ENCODE assay signal across 15 mouse cellular contexts in the genomic region with DNA sequence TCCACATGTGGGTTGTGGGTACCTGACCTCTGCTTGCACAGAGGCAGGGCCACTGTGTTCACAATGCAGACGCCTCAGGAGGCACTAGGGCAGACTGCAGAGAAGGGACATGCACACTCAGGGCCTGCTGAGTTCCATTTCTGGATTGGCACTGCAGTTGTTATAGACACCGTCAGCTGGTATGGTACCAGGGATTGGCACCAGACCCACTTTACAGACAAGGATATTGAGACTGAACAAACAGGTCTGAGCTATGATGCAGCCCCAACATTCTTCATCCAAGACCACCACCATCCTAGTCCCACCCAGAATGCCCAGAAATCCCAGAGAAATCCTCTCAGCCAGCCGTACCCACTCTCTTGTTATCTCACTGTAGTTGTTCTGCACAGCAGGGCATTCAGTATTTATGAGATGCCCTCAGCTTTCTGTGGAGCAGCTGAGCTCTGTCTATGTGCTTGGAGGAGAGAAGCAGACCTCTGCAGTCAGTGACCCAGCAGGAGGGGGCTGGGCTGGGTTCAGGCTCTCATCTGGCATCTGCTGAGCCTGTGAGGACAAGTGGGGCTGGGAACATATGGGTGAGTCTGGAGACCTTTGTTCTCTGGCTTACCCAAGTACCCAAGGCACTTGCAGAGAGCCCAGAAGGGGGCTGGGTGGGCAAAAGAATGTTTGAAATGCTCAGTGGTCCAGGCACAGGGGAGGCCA. TPM values are rescaled to one million over a fixed set of nuclear protein-coding genes. Genes with fewer than 3 reads are reported as not detected.
A peak's percentile ranks its signal among the peaks of the same experiment; 100 is the strongest.
DNase-seq lines count a peak whose midpoint lies in the region; ATAC-seq and TF ChIP-seq lines count a peak whose summit lies in the region.
"Had no signal": no experiment of that assay in that cellular context is flagged by ENCODE, and none has a peak within 500 bp of the region (broad histone marks: within the 10 kb centered on the region; RNA-seq: fewer than 3 reads in every experiment).

No protein-coding gene starts in this region.

- peak; percentile 62 to 81 for DNase-seq in cerebellum, postnatal 10 days
- no peak for DNase-seq in cerebellum, postnatal 4 days (ENCODE audit: low spot score in 2 of 2)
- peak; percentile 75 for DNase-seq in mesoderm, embryonic 11.5 days (ENCODE audit: low read depth, low spot score)
- DNase-seq in testis, postnatal 14 days (ENCODE audit: low spot score), result no peak
- no peak for DNase-seq in lung, adult 2 months
- DNase-seq: adrenal gland, postnatal 36 days; heart, adult 2 months; heart, postnatal 10 days; kidney, adult 11 months; liver, embryonic 13.5 days; lung, postnatal 4 days; thymus, adult 18-20 months had no signal

- H3K9ac ChIP-seq in forebrain, embryonic 15.5 days (replicated peaks), result no peak overlapping the region
- H3K9ac ChIP-seq in neural tube, embryonic 12.5 days, result no peak overlapping the region
- H3K9ac ChIP-seq: liver, embryonic 13.5 days had no signal

- WGBS in forebrain, embryonic 15.5 days, result 52% methylated on average over 3 of the region's 3 CpGs
- WGBS in neural tube, embryonic 12.5 days, result 47% methylated on average over 3 of the region's 3 CpGs
- WGBS in lung, adult 2 months, result 70% methylated on average over 3 of the region's 3 CpGs

- no peak for TF ChIP-seq POLR2A in lung, adult 2 months (IDR thresholded peaks at IDR 0.05; ENCODE audit: borderline replicate concordance, extremely low read depth, low read depth, low read length)

- H3K4me3 ChIP-seq in forebrain, embryonic 15.5 days, result no peak overlapping the region
- no peak overlapping the region for H3K4me3 ChIP-seq in neural tube, embryonic 12.5 days
- H3K4me3 ChIP-seq in lung, adult 2 months (replicated peaks; ENCODE audit: extremely low read depth, low read depth, low read length), result no peak overlapping the region
- H3K4me3 ChIP-seq: heart, adult 2 months; liver, embryonic 13.5 days had no signal

- no peaks in the 10 kb centered on the region for H3K27me3 ChIP-seq in forebrain, embryonic 15.5 days
- no peaks in the 10 kb centered on the region for H3K27me3 ChIP-seq in neural tube, embryonic 12.5 days (replicated peaks)

- no peak for TF ChIP-seq CTCF in lung, adult 2 months (IDR thresholded peaks at IDR 0.05; ENCODE audit: insufficient read depth, low read length)

- H3K4me2 ChIP-seq in forebrain, embryonic 15.5 days (replicated peaks), result no peak overlapping the region
- H3K4me2 ChIP-seq in neural tube, embryonic 12.5 days (replicated peaks), result peak overlapping the region; percentile 47; the same call in 1 of the 2 replicates
- H3K4me2 ChIP-seq: liver, embryonic 13.5 days had no signal

- H3K36me3 ChIP-seq in forebrain, embryonic 15.5 days, result no peaks in the 10 kb centered on the region
- no peaks in the 10 kb centered on the region for H3K36me3 ChIP-seq in neural tube, embryonic 12.5 days
- H3K36me3 ChIP-seq: liver, embryonic 13.5 days had no signal

- peak overlapping the region; percentile 24 for H3K27ac ChIP-seq in forebrain, embryonic 15.5 days (replicated peaks)
- peak overlapping the region; percentile 88; the same call in 1 of the 2 replicates for H3K27ac ChIP-seq in neural tube, embryonic 12.5 days
- H3K27ac ChIP-seq: heart, adult 2 months; liver, embryonic 13.5 days had no signal

- ATAC-seq in forebrain, embryonic 15.5 days (replicated peaks), result no peak
- peak; percentile 41 for ATAC-seq in neural tube, embryonic 12.5 days (ENCODE audit: low FRiP score, low read depth)
- ATAC-seq in activated CD4-positive, CD25-positive, alpha-beta regulatory T cell, adult 4 months, result no peak

- H3K4me1 ChIP-seq in forebrain, embryonic 15.5 days, result peaks cover 24% of the 10 kb centered on the region
- H3K4me1 ChIP-seq in neural tube, embryonic 12.5 days, result peaks cover 49% of the 10 kb centered on the region
- H3K4me1 ChIP-seq in lung, adult 2 months (ENCODE audit: control insufficient read depth, insufficient read depth, low read length), result no peaks in the 10 kb centered on the region

- no peaks in the 10 kb centered on the region for H3K9me3 ChIP-seq in forebrain, embryonic 15.5 days
- no peaks in the 10 kb centered on the region for H3K9me3 ChIP-seq in neural tube, embryonic 12.5 days

RNA-seq across cellular contexts. Expression of gene Cryba4, which starts 13.4 kb away (rescaled TPM):
- polyA plus RNA-seq in forebrain, embryonic 15.5 days (2015; fragmentation: Nextera tagmentation; extraction: Ambion mirVana), result 1.6 and 1.8 TPM in 2 replicates
- 2.4 and 3.0 TPM in 2 replicates for polyA plus RNA-seq in neural tube, embryonic 12.5 days (2016; fragmentation: Nextera tagmentation; extraction: Ambion mirVana)
- polyA plus RNA-seq in activated CD4-positive, CD25-positive, alpha-beta regulatory T cell, adult 4 months (2017; shearing (Covaris generic)), result not detected
- 1.0 and 1.4 TPM in 2 replicates for polyA plus RNA-seq in lung, adult 2 months (2012; rRNA removed)

RNA-seq across cellular contexts. Expression of gene Crybb1, which starts 16.7 kb away (rescaled TPM):
- polyA plus RNA-seq in forebrain, embryonic 15.5 days (2015; fragmentation: Nextera tagmentation; extraction: Ambion mirVana), result 5.4 and 5.5 TPM in 2 replicates
- 2.9 and 3.1 TPM in 2 replicates for polyA plus RNA-seq in neural tube, embryonic 12.5 days (2016; fragmentation: Nextera tagmentation; extraction: Ambion mirVana)
- not detected for polyA plus RNA-seq in activated CD4-positive, CD25-positive, alpha-beta regulatory T cell, adult 4 months (2017; shearing (Covaris generic))
- polyA plus RNA-seq in lung, adult 2 months (2012; rRNA removed), result 0.14 TPM in 1 of 2 replicates, not detected in the other

RNA-seq across cellular contexts. Expression of gene Tpst2, which starts 37.6 kb away (rescaled TPM):
- polyA plus RNA-seq in forebrain, embryonic 15.5 days (2015; fragmentation: Nextera tagmentation; extraction: Ambion mirVana), result 28.8 and 29.5 TPM in 2 replicates
- polyA plus RNA-seq in neural tube, embryonic 12.5 days (2016; fragmentation: Nextera tagmentation; extraction: Ambion mirVana), result 28.7 and 35.4 TPM in 2 replicates
- polyA plus RNA-seq in activated CD4-positive, CD25-positive, alpha-beta regulatory T cell, adult 4 months (2017; shearing (Covaris generic)), result 10 to 100 TPM; 75.0 to 86.1 TPM
- polyA plus RNA-seq in lung, adult 2 months (2012; rRNA removed), result 122 and 144 TPM in 2 replicates

Comparison
In these comparisons a context has a peak if more than half of its experiments do, and no peak if none do; other contexts are left out.
1. DNase-seq: peak in cerebellum, postnatal 10 days (2 of 2) and mesoderm, embryonic 11.5 days (single experiment); none in cerebellum, postnatal 4 days (0 of 2), testis, postnatal 14 days (single experiment) and lung, adult 2 months (single experiment).